Mouse (Mus musculus) ES-Bruce4 (cell line): ENCODE measurements around the gene Pcare.

Experiments used
- CTCF ChIP-seq: IDR thresholded peaks from one replicate; pipeline ENCODE4 v1.8.1; 2011; ENCODE audit warnings: low read depth, low read length
- POLR2A ChIP-seq: IDR thresholded peaks from one replicate; pipeline ENCODE4 v1.8.1; 2011; ENCODE audit warnings: low read length; ENCODE audit not compliant: insufficient read depth

DNA sequence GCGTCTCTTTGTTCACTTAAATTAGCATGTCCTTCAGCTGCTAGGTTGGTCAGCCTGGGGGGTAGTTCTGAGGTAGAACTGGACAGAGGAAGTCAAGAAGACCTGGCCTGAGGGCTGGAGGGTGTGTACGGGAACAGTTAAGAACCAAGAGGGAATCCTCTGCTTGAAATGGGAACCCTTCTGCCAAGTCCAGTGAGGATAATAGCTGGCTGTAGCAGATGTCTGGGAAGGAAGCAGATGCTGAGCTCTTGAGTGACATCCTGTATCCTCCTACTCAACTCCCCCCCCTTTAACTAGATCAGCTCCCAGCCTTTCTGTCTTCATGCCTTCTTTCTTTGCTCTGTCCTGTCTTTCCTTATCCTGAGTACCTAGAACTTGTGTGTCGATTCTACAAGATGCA, 37.7 kb downstream of the Pcare start:
- TF ChIP-seq POLR2A (no peak), CTCF (no peak)
